Mouse (Mus musculus) kidney, postnatal 14 days (tissue): ENCODE results near the gene Hook2.

Source experiments
- DNase-seq: peaks from one replicate; pipeline ENCODE4 v3.0.0; 2022; ENCODE audit warnings: mixed read lengths

Hook2 gene

GRCm38 (mm10) chr8:85034764-85035163 lies 44.4 kb downstream of the Hook2 start:
- DNase-seq, result peak; percentile 88

GRCm38 (mm10) chr8:85035165-85035727 lies 44.8 kb downstream of the Hook2 start:
- no peak for DNase-seq

GRCm38 (mm10) chr8:85035728-85036310 lies 45.4 kb downstream of the Hook2 start:
- peak; percentile 45 for DNase-seq

- DNase-seq, result no peak
These were observed 45.9 kb downstream of the Hook2 start for GRCm38 (mm10) chr8:85036381-85036717.

GRCm38 (mm10) chr8:85036718-85037365 lies 46.4 kb downstream of the Hook2 start, which contains the start of gene Tnpo2:
Tnpo2 (plus strand) TSS chr8:85036915.
- peak; percentile 96 for DNase-seq

GRCm38 (mm10) chr8:85037366-85037680 lies 46.9 kb downstream of the Hook2 start:
- DNase-seq, result no peak

- peak; percentile 57 for DNase-seq
These were observed 47.5 kb downstream of the Hook2 start for GRCm38 (mm10) chr8:85037681-85038531.

- DNase-seq, result no peak
These were observed 53.2 kb downstream of the Hook2 start for GRCm38 (mm10) chr8:85043619-85044018.
